Mouse (Mus musculus) B cell, adult 2 months (primary cell): ENCODE measurements at regions not wholly inside any gene's neighbourhood (a gene's known extent, or its start where the extent isn't known, plus 50 kb on each side); places are given as distances from the start of the nearest gene placed in this dataset.

Experiments used
- DNase-seq, 2 experiments: peaks; one replicate each; pipeline ENCODE4 v3.0.0; 2022

GRCm38 (mm10) chr1:57281549-57281948 is 95.9 kb upstream of the 1700066M21Rik start:
- no peak for DNase-seq

DNA sequence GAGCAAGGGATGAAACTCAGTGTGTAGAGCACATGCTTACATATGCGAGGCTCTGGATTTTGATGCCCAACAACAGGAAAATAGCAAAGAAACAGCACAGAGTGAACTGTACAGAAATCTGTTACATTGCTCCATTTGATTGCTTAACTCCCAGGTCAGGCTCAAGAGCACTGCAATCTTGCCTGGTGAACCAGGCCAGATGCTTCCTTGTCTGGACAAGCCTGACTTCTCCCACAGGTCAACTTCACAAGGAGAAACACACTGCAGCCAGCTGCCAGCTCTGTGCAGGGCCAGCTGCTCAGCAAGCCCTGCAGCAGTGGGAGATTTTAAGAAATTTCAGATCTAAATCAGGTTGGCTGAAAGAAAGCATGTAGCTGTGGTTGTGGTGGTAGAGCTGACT is 81.2 kb upstream of the 1700066M21Rik start:
- no peak for DNase-seq

DNA sequence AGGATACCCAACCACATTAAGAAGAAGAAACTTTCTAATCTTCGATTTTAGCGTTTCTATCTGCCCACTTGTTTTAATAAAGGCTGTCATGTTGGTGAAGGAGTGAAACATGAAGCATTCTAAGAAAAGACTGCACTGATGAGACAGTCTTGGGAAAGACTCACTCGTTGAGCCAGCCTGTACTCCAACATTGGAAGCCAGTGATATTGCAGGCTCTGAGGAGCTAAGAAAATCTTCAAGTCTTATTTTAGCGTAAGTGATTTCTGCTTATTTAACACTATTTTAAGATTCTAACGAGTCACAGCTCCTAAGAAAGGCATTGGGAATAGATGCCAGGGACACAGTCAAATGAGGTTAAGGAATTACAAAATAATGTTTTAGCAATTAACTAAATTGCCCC is 78.9 kb upstream of the 1700066M21Rik start:
- DNase-seq, result no peak

- DNase-seq, result no peak
Observed at GRCm38 (mm10) chr1:57301260-57301979, 76.0 kb upstream of the 1700066M21Rik start.

DNA sequence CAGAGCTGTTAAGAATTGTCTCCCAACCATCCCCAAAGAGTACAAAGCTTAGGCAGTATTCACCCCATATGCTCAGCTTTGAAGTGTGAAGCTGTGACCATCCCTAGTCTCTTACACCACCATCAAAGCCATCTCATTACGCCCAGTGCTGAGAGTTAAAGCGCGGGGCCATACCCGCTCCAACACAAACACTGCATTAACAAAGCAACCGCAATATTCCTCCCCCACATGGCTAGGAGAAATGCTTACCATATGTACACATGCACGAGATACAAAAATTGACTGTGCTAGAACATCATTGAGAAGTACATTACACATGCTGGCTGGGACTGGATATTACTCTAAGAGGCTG is 75.5 kb upstream of the 1700066M21Rik start:
- DNase-seq, result no peak

GRCm38 (mm10) chr1:57304757-57305156 is 72.7 kb upstream of the 1700066M21Rik start:
- no peak for DNase-seq

GRCm38 (mm10) chr1:57322535-57322934 is 54.9 kb upstream of the 1700066M21Rik start:
- no peak for DNase-seq

- DNase-seq, result no peak
Observed at GRCm38 (mm10) chr1:57323118-57323517, 54.3 kb upstream of the 1700066M21Rik start.

- no peak for DNase-seq
Observed at GRCm38 (mm10) chr1:57325585-57326165, 51.7 kb upstream of the 1700066M21Rik start.
